Mouse (Mus musculus) kidney, adult 2 months (tissue): Measurements from ENCODE around the gene Phkb.

Source experiments
- CTCF ChIP-seq: fragments of 200-500 bp; conservative IDR thresholded peaks from 2 replicates; pipeline ENCODE4 v1.5.1; 2011; ENCODE audit warnings: low read depth, mild to moderate bottlenecking, control low read depth, low read length, moderate library complexity, mixed read lengths; ENCODE audit not compliant: insufficient read depth, insufficient read length
- POLR2A ChIP-seq: fragments of 200-500 bp; IDR thresholded peaks from one replicate; pipeline ENCODE4 v1.6.1; 2011; ENCODE audit warnings: low read depth, low read length, control low read depth

DNA sequence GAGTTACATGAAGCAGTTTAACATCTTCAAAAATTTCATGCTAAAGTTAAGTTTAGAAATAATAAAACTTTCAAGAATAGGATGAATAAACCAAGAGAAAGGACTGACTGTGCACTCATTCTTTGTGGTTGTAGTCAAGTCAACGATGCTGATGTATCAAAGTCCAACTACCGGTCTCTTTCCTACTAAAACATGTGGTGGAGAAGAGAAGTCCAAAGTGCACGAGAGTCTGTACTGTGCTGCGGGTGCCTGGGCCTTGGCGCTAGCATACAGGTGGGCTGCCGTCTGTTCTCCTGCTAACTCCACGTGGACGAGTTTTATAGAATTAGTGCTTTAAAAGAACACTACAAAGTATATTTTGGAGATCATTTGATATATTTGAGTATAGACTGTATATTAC, 37.2 kb downstream of the Phkb start:
- no peak for TF ChIP-seq CTCF
- TF ChIP-seq POLR2A: no peak
